Mouse (Mus musculus) thymus, adult 2 months (tissue): ENCODE results near the gene Bud13. TPM values are rescaled to one million over a fixed set of nuclear protein-coding genes. Genes with fewer than 3 reads are reported as not detected.
A peak's percentile ranks its signal among the peaks of the same experiment; 100 is the strongest.

ENCODE experiments used
- DNase-seq: peaks from one replicate; pipeline ENCODE4 v3.0.0; 2021
- H3K27ac ChIP-seq: fragments of 200-500 bp; 2 replicates; pipeline ENCODE4 v1.5.1; 2012; ENCODE audit warnings: low read length, control low read depth; ENCODE audit not compliant: control insufficient read depth, insufficient read depth
- H3K27me3 ChIP-seq: fragments of 200-500 bp; 2 replicates; pipeline ENCODE4 v1.6.1; 2012; ENCODE audit warnings: mild to moderate bottlenecking, low read length, moderate library complexity, mixed read lengths; ENCODE audit not compliant: control insufficient read depth, insufficient read depth
- H3K36me3 ChIP-seq: fragments of 200-500 bp; 2 replicates; pipeline ENCODE4 v1.6.1; 2012; ENCODE audit warnings: mild to moderate bottlenecking, low read length, moderate library complexity; ENCODE audit not compliant: control insufficient read depth, insufficient read depth
- H3K4me1 ChIP-seq: fragments of 200-500 bp; replicated peaks from 2 replicates; pipeline ENCODE4 v1.6.1; 2012; ENCODE audit warnings: low read length; ENCODE audit not compliant: control insufficient read depth, insufficient read depth
- H3K4me3 ChIP-seq: fragments of 200-500 bp; 2 replicates; pipeline ENCODE4 v1.5.1; 2012; ENCODE audit warnings: mild to moderate bottlenecking, low read length, control low read depth, moderate library complexity; ENCODE audit not compliant: control insufficient read depth, insufficient read depth
- CTCF ChIP-seq: fragments of 200-500 bp; IDR thresholded peaks from 2 replicates; pipeline ENCODE4 v1.5.1; 2012; ENCODE audit warnings: mild to moderate bottlenecking, control low read depth, low read length, moderate library complexity, borderline replicate concordance; ENCODE audit not compliant: control insufficient read depth, poor library complexity, insufficient read depth; ENCODE audit errors: extremely low read depth
- POLR2A ChIP-seq: fragments of 200-500 bp; IDR thresholded peaks from 2 replicates; pipeline ENCODE4 v1.6.1; 2012; ENCODE audit warnings: mild to moderate bottlenecking, low read length, control low read depth, moderate library complexity; ENCODE audit not compliant: control insufficient read depth, poor library complexity, insufficient read depth; ENCODE audit errors: extremely low read depth
- WGBS: fragments of 180-500 bp; shearing (Covaris S2); methylation state at CpG from one replicate; pipeline ENCODE4 v1.1.7; 2018; 5-methylcytosine and 5-hydroxymethylcytosine counted together
- polyA plus RNA-seq: library from polyadenylated mRNA; depleted of rRNA; stranded (reverse); fragments of >200 nt; gene quantifications from 2 replicates; pipeline ENCODE4 v1.2.3, GENCODE M21; 2012

Gene Bud13
- polyA plus RNA-seq, 1 experiment, result 19.9 TPM

GRCm38 (mm10) chr9:46261131-46261530 lies 21.7 kb upstream of the Bud13 start:
- Histone ChIP-seq H3K36me3 (no peaks in the 10 kb centered on the region), H3K4me3 (no peak overlapping the region), H3K4me1 (no peaks in the 10 kb centered on the region), H3K27ac (no peak overlapping the region), H3K27me3 (no peaks in the 10 kb centered on the region)
- DNase-seq, result no peak
- TF ChIP-seq POLR2A, result no peak
- no peak for TF ChIP-seq CTCF
- 88% methylated on average over 7 of the region's 7 CpGs for WGBS

- TF ChIP-seq POLR2A, result no peak
- TF ChIP-seq CTCF, result no peak
- no peak within 1 kb of the TSS for H3K27ac ChIP-seq
- DNase-seq, result no peak
These were observed 14.4 kb upstream of the Bud13 start, which contains the start of gene Apoa5 for GRCm38 (mm10) chr9:46268343-46268873. Gene Apoa5, plus strand, starts transcription at chr9:46268633.

GRCm38 (mm10) chr9:46269125-46269524 lies 13.7 kb upstream of the Bud13 start:
- H3K27me3 ChIP-seq, result no peaks in the 10 kb centered on the region; the same call in 1 of the 2 replicates
- peaks cover 8% of the 10 kb centered on the region for H3K4me1 ChIP-seq
- H3K4me3 ChIP-seq, result no peak overlapping the region
- TF ChIP-seq CTCF, result no peak
- TF ChIP-seq POLR2A, result no peak
- 93% methylated on average over 5 of the region's 5 CpGs for WGBS
- H3K27ac ChIP-seq, result no peak overlapping the region
- H3K36me3 ChIP-seq, result no peaks in the 10 kb centered on the region
- DNase-seq, result no peak

More at GRCm38 (mm10) chr9:46268343-46268873, 14.4 kb upstream of the Bud13 start, which contains the start of gene Apoa5:
- no peaks in the 10 kb centered on the region; the same call in 1 of the 2 replicates for H3K27me3 ChIP-seq
- 66% methylated on average over 7 of the region's 7 CpGs for WGBS
- peaks cover 3% of the 10 kb centered on the region for H3K4me1 ChIP-seq
- no peak within 1 kb of the TSS for H3K4me3 ChIP-seq
- H3K36me3 ChIP-seq, result no peaks in the 10 kb centered on the region

GRCm38 (mm10) chr9:46270782-46271181 lies 12.0 kb upstream of the Bud13 start:
- Histone ChIP-seq H3K27ac (no peak overlapping the region), H3K27me3 (no peaks in the 10 kb centered on the region; the same call in 1 of the 2 replicates), H3K4me3 (no peak overlapping the region), H3K4me1 (peaks cover 8% of the 10 kb centered on the region), H3K36me3 (peaks cover 6% of the 10 kb centered on the region)
- 98% methylated on average over 4 of the region's 4 CpGs for WGBS
- no peak for TF ChIP-seq CTCF
- no peak for TF ChIP-seq POLR2A
- DNase-seq, result no peak

GRCm38 (mm10) chr9:46272070-46272469 lies 10.7 kb upstream of the Bud13 start:
- Histone ChIP-seq H3K4me3 (no peak overlapping the region), H3K4me1 (peaks cover 8% of the 10 kb centered on the region), H3K36me3 (peaks cover 18% of the 10 kb centered on the region), H3K27ac (no peak overlapping the region), H3K27me3 (no peaks in the 10 kb centered on the region; the same call in 1 of the 2 replicates)
- 32% methylated on average over 9 of the region's 9 CpGs for WGBS
- no peak for TF ChIP-seq POLR2A
- no peak for TF ChIP-seq CTCF
- DNase-seq, result peak; percentile 12

GRCm38 (mm10) chr9:46272677-46273454 lies 9.9 kb upstream of the Bud13 start, which contains the start of gene Zpr1:
Gene Zpr1, plus strand, starts transcription at chr9:46273064.
- H3K36me3 ChIP-seq, result peaks cover 26% of the 10 kb centered on the region
- 4% methylated on average over 45 of the region's 45 CpGs for WGBS
- DNase-seq, result peak; percentile 89
- H3K4me3 ChIP-seq, result peak within 1 kb of the TSS; percentile 92
- H3K27me3 ChIP-seq, result no peaks in the 10 kb centered on the region
- peaks cover 8% of the 10 kb centered on the region for H3K4me1 ChIP-seq
- no peak within 1 kb of the TSS; the same call in 1 of the 2 replicates for H3K27ac ChIP-seq
- TF ChIP-seq POLR2A (peak; percentile 77), CTCF (0 out of 2 replicates have a peak, but pooled peaks have one; percentile 17)

- no peak for TF ChIP-seq CTCF
- no peak for TF ChIP-seq POLR2A
- Histone ChIP-seq H3K27me3 (no peaks in the 10 kb centered on the region), H3K27ac (no peak overlapping the region), H3K4me1 (peaks cover 8% of the 10 kb centered on the region), H3K36me3 (peaks cover 32% of the 10 kb centered on the region), H3K4me3 (no peak overlapping the region)
- DNase-seq, result no peak
- 97% methylated on average over 9 of the region's 9 CpGs for WGBS
These were observed 8.3 kb upstream of the Bud13 start for GRCm38 (mm10) chr9:46274494-46274893.
